Mouse (Mus musculus): ENCODE results near the gene Paqr5.

Paqr5 gene

GRCm38 (mm10) chr9:61907621-61908295 lies 118.9 kb downstream of the Paqr5 start:
- no peak for DNase-seq

DNA sequence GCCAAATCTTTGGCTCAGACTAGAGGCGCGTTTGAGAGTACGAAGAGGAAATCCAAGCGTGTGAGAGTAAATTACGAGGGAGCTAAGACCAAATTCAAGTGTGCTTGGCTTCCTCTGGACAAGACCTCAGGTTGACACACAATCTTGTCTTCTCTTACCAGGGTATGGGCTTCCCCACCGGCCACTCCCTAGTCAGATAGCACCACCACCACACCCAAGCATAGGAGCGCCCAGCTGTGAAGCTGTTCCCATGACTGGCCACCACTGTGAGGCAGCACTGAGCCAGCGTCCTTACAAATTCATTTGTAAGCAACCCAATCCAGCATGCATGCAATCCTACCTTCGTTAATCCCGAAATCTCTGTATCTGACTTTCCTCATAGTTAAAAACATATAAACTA lies 119.7 kb downstream of the Paqr5 start:
- no peak for DNase-seq

DNA sequence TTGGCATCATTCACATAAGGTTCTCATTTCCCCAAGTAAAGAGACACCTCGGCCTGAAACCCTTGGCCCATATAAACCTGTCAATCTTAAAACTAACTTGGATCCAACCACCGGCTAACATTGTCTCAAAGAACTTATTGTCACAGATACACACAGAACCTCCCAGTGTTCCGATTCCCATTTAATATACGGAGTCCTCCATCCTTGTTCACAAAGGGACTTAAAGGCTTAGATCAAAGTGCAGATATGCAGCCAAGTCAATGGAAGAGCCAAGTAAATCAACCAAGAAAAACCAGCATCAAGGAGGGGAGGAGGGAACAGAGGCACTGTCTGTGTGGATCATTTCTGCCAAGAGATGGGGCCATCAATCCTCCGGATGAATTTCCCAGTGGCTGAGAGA lies 121.1 kb downstream of the Paqr5 start:
- no peak for DNase-seq

DNA sequence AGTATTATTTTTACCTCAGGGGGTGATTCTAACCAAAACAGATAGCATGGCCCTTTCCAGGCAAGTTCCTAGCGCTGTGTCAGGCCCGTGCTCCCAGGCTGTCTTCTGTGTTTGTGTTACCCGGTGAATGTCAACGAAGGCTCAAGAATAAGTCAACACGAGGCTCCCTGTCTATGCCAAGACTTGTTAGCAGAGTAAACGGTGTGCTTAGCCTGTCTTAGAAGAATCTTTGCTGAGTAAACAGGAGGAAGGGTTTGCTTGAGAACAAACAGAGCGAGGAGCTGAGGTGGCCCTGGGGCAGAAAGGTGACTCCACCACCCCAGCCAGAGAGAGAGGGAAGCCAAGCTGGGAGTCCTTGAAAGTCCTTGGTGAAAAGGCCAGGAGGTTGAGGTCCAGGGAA lies 122.5 kb downstream of the Paqr5 start:
- no peak for DNase-seq
